Mouse (Mus musculus): ENCODE measurements around the gene Slc25a42.

The Slc25a42 gene

DNA sequence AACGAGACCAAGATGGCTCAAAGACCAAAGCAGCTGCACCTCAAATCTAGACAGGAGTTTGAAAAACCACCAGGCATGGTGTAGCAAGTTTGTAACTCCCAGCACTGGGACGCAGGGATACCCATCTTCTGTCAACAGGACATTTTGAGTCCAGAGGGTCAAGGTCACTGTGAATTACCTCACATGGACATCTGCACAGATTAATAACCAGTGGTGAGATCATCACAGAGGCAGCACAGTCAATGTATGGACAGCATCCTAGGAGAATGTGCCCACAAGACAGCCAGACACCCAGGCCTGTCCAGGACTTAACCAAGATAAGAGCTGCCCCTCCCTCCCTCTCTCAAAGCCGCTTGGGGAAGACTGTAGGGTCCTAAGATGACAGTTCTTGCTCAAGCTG, 42.0 kb downstream of the Slc25a42 start:
- no peak for DNase-seq

DNA sequence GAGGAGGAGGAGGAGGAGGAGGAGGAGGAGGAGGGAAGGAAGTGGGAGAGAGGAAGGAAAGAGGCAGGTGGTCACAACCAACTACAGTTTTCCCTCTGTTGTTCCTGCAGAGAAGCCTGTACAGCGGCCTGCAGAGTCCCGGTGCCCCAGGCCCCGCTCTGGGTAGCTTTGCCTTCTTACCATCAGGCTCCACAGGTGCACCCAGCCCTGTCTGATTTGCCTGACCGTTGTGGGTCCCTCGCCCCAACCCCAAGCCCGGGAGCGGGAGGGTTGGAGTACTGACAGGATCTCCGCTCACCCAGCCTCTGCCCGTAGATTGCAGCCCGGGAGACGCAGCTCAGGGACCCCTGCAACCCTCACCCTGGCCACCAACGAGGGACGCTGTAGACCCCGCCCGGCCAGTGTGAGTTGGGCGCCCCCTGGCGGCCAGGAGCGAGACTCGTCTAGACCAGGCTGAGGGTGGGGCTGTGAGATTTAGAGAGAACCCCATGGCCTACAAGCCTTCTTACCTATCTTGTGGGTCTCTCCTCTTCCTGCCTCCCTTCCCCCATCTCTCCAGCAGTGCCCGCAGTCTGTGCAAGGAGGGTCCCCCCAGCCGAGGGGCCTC, 45.5 kb downstream of the Slc25a42 start:
- peak; percentile 65 to 73 for DNase-seq

DNA sequence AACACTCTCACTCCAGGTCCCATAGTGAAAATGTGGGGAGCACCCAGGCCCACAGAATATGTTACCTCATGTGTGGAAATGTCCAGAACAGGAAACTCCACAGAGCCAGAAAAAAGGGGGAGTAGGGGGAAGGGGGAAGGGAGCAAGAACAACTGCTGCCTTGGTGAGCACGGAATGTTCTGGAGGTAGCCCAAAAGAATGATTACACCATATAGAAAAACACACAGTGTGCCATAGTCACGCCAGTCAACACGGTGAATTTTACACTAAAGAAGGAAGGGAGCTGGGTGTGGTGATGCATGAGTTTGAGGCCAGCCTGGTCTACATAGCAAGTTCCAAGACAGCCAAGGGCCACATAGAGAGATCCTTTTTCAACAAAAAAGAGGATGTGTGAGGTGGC, 48.8 kb downstream of the Slc25a42 start:
- no peak for DNase-seq

DNA sequence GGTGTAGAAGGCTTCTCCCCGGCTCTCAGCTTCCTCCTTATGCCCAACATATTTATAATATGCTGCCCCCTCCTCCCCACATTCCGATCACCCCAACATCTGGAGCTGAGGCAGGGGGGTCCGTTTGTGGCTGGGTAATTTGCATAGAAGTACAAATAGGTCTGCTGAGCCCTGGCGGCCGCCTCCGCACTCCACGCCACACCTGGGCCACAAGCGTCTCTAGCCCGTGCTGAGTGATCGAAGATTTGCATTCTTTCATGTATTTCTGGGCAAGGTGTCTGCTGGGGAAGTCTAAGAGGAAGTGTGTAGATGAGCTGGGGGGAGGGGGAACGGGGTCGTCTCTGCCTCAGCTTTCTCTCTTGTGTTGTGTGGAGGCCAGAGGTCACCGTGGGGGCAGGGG, 52.1 kb downstream of the Slc25a42 start:
- no peak for DNase-seq

DNA sequence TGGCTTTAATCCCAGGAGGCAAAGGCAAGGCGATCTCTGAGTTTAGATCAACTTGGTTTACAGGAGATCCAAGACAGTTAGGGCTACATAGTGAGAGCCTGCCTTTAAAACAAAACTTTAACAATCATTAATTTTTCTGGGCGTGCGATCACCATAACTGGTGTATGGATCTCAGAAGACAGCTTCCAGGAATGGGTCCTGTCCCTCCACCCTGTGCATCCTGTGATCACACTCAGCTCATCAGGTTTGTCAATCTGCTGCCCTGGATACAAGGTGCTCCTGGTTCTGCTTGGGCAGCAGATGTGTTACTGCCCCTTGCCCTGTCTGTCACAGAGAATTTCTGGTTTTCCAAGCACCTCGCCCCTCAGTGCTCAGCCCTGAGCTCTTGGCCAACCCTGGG, 52.9 kb downstream of the Slc25a42 start:
- no peak for DNase-seq

DNA sequence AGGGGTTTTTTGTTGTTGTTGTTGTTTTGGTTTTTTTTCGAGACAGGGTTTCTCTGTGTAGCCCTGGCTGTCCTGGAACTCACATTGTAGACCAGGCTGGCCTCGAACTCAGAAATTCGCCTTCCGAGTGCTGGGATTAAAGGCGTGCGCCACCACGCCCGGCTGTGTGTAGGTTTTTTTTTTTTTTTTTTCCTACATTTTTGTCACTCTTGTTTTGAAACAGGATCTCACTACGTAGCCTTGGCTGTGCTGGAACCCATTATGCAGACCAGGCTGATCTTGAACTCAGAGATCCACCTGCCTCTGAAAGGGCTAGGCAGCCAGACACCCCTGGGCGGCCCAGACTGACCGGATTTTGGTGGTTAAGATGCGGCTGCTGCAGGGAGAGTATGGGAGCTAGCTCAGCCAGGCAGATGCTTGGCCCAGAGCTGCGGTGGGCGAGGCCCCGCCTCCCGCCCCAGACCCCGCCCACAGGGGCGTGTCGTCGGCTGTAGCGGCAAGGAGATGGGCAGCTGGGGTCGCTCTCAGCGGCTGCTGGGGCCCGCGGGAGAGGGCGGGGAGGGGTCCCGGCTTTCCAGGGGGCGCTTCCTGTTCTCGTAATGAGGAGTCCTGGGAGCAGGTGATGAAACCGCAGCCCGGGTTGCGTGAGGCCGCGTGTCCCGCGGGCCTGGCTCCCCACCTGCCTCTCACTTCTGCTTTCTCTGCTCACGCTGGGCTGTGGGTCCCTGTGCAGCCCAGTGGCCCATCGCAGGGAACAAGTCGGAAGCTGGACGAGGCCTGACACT, 53.8 kb downstream of the Slc25a42 start:
- DNase-seq: peak; percentile 30 to 47

DNA sequence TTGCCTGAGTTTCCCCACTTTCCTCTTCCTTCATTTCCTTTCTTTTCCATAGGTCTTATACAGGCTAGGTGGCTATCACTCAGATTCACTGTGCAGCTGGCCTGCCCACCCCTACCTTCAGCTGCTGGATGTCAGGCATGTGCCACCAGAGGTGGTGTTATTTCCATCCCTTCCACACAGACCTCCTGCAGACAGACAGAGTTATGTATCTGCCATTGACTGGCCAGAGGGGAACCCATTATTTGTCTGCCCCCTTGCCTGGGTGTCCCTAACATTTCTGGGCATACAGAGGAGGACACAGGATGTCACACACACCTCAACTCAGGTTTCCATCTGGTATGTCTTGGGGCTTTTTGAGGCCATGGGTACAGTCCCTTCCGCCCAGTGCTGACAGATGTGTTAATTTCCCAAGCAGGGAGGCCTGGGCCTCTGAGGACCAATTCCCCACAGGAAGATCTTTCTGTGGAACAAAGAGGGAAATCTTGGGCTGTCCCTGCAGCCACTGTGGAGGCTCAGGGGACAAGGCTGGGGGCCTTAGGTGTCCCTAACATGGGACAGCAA, 54.8 kb downstream of the Slc25a42 start:
- no peak for DNase-seq

DNA sequence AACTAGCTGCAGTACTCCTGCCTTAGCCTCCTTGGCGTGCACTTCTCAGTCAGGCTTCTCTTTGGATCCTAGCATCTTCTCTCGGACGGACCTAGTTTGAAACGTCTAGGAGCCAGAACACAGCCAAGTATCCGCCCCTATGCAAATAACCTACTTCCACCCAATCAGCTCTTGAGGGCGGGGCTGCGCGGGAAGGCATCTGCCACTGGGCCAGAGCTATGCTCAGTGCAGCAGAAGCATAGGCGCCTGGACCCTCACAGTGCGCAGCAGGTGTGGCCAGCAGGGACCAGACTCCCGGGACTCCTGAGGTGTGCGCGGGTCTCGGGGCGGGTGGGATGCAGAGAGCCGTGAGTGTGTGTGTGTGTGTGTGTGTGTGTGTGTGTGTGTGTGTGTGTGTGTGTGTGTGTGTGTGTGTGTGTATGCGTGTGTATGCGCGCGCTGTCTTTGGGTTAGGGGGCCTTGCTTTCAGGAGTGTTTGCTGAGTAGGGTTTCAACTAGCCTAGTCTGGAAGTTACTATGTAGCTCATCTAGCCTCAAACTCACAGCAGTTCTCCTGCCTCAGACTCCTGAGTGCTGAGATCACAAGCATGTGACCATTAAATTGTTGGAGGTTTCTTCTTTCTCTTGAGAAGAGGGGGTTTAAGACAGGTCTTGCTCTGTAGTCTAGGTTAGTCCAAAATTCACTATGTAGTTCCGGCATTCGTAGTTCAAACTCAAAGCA, 59.4 kb downstream of the Slc25a42 start:
- DNase-seq: peak in 1 of 2 experiments; percentile 35

DNA sequence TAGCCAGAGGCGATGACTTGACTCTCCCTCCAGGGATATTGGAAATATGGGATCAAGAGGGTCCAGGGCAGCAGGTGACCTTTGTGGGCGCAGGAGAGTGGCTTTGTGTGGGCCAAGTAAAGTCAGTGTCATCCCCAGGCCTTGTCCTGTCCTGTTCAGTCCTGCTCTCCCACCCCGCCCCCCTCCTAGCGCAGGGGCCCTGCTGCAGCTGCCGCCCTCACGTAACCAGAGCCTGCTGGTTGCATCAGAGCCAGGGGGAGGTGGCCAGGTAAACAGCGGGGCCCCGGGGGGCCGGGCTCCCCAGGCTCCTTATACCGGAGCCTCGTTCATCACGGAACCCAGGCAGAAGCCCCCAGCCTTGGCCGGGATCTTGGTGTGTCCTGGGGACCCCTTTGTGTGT, 61.9 kb downstream of the Slc25a42 start:
- DNase-seq: no peak

DNA sequence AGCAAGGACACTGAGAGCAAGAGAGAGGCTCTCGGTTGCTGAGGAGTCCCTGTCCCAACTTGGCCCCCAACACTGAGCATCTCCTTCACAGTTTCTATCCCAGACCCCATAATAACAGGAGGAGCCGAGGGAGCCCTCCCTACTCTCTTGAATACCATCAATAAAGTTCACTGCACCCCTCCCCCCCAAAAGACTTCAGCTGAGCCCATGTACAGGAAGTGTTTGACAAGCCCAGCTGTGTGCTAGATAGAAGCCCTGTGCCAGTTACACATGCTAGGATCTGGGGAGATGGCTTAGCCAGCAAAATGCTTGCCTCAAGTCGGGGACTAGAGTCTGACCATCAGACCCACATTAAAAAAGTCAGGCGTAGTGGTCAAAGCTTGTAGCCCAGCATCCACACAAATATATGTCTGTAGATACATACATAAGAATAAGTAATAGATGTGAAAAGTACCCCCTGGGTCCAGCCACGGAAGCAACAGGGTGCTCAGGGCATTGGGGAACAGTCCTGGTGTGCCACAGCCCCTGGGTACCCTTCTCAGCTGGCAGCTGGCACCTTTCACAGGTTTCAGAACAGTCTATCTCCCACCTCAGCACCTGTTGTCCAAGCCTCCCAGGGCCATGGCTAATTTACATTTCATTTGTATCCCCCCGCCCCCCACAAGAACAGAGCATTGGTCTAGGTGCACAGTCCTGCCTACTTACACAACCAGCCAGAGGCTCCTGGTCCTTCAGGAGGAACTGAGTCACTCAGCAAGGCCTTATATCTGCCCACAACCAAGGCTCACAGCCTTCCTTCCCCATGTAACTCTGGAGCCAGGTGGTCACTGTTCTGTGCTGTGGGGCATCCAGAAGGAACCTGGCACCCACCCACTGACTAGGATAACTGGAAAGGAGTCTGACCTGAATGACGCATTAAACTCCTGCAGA, 64.2 kb downstream of the Slc25a42 start:
- no peak for DNase-seq

DNA sequence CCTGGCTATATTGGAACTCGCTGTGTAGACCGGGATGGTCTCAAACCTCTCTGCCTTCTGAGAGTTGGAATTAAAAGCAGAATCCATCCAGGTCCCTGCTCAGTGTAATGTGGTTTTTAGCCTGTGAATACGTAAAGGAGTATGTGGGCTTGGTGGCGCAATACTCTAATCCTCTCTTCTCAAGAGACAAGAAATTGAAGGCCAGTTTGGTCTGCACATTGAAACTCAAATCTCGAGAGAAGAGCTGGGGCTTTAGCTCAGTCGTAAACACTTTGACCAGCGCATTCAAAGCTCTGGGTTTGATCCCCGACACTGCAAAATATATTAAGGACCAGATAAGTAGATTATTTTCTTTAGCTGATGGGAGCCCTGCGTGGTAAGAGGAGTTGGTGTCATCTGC, 72.1 kb downstream of the Slc25a42 start:
- no peak for DNase-seq

DNA sequence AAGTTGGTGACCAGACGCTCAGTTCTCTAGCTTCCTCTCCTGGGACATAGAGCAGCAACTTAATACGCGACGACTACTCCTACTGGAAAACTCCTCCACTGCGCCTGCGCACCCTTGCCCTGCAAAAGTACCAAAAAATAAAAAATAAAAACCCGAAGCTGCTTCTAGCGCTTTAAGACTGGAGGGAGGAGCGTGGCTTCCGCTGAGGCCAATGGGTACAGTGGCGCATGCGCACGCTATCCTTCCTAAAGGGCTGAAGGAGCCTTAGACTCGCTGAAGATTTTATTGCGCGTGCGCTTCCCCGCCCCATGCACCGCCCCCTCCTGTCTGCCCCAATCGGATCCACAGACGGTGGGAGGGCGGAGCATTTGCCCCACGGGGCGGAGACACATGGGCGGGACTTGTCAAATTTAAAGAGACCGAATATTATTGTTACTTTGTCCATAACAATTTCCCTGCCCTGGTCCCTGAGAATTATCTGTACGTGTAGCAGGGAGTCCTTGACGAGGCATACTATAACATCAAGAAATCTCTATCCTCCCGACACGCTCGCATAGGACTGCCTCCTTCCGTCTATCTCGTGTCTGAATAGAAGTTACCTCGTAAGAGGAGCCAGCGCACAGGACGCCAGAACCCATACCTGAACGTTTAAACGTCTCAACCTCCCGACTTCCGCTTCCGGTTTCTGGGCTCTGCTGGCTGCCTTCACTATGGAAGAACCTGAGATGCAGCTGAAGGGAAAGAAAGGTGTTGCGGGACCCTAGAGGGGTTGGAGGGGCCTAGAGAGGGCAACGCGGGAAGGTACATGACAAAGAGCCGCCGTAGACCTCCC, 72.9 kb downstream of the Slc25a42 start, which contains the start of the genes Rfxank, Borcs8 and Mef2b:
Gene Rfxank (minus strand): TSS at position 129 of the 832 bp plus-strand sequence.
Gene Borcs8 (plus strand): TSS at position 474 of the 832 bp plus-strand sequence.
Gene Mef2b (plus strand): TSS at position 686 of the 832 bp plus-strand sequence.
- DNase-seq: peak; percentile 98 to 99

DNA sequence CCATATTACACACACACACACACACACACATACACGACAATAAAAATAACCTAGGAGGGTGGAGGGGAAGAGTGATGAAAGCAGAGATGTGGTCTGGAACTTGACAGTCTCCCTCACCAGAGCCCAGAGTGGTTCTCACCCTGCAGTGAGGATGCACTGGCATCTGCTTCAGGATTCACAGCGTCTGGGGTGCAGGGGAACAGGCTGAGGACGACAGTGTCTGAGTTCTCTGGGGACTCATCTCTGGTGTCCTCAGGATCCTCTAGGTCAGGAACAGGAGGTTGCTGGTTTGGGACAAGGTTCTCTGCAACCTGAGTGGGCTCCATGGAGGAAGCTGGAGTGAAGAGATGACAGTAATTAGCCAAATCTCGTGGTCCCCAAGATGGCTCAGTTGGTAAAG, 74.2 kb downstream of the Slc25a42 start:
- DNase-seq: no peak

DNA sequence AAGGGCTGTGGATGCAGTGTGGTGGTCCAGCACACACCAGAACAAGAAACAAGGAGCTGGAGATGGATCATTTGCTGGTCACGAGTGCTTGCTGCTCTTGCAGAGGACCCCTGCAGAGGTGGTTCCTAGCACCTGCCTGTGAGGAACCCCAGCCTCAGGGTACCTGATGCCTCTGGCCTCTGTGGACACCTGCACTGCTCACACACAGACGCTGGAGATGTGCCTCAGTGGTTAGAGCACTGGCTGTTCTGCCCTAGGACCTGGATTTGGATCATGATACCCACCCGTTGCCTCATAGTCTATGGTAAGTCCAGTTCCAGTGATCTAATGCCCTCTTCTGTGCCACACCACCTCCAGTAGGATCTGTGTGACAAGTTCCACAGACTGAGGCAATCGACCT, 75.5 kb downstream of the Slc25a42 start:
- no peak for DNase-seq

DNA sequence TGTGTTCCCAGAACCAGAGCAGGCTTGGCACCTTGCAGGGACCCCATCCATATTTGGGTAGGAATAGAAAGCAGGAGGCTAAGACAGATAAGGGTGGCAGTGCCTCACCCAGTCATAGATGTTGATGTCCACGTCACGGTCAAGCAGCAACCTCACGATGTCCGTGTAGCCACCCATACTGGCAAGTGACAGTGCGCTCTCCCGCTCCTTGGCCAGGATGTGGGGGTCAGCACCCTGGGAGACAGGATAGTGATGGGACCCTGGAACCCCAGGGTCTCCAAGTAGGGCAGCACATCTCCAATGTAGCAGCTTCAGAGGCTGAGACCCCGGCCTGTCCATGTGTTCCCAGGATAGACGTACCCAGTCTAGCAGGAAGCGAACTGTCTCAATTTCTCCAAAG, 77.2 kb downstream of the Slc25a42 start:
- no peak for DNase-seq
